Mouse (Mus musculus): ENCODE measurements around the gene Cmtr1. TPM values are rescaled to one million over a fixed set of nuclear protein-coding genes. Genes with fewer than 3 reads are reported as not detected.

Gene Cmtr1
- total and polyA plus RNA-seq, 3 experiments = 47.3 to 99.6 (median 77.9) TPM

DNA sequence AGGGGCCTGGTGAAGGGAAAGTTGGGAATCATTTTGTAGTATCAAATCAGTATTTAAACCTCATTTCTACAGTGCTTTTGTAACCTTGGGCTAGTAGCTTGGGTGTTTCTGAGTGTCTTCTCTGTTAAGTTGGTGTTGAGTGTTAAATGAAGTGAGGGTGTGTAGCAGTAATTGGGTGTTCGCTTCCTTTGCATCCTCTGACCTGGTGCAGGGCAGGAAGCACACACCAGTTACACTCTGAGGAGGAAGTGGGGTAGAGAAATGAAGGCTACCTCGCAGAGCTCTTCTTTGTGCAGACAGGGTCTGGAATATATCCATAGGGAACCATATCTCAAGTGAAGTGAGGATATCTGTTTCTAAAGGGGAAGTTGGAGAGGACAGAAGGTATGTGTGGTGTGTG is 20.5 kb downstream of the Cmtr1 start:
- Histone ChIP-seq H3K9ac (ENCODE audit: control insufficient read depth, low read depth, low read length, poor library complexity, severe bottlenecking) (no peak overlapping the region), H3K4me3 (ENCODE audit: control insufficient read depth in 1 of 2, insufficient read depth in 1 of 2, low read depth in 2 of 2, low read length in 2 of 2) (no peak overlapping the region), H3K4me1 (ENCODE audit: control insufficient read depth in 1 of 2, insufficient read depth in 2 of 2, low read length in 2 of 2) (peaks cover 8 to 19% of the 10 kb centered on the region in 2 experiments), H3K27ac (ENCODE audit: control insufficient read depth, low read depth, low read length) (no peak overlapping the region), H3K36me3 (ENCODE audit: control insufficient read depth in 1 of 2, insufficient read depth in 2 of 2, low read length in 2 of 2) (peaks cover 29 to 31% of the 10 kb centered on the region in 2 experiments), H3K27me3 (ENCODE audit: control insufficient read depth in 1 of 2, insufficient read depth in 2 of 2, low read length in 2 of 2) (no peaks in the 10 kb centered on the region), H3K79me2 (ENCODE audit: control insufficient read depth, insufficient read depth, low read length, poor library complexity) (no peaks in the 10 kb centered on the region), H3K9me3 (replicated peaks; ENCODE audit: insufficient read depth, low read length) (no peaks in the 10 kb centered on the region)
- TF ChIP-seq TCF12 (IDR thresholded peaks at IDR 0.05; ENCODE audit: low read depth, low read length) = no peak
- TF ChIP-seq SIN3A (IDR thresholded peaks at IDR 0.05; ENCODE audit: low read length) = no peak
- no peak for DNase-seq (ENCODE audit: low read depth, low spot score)

DNA sequence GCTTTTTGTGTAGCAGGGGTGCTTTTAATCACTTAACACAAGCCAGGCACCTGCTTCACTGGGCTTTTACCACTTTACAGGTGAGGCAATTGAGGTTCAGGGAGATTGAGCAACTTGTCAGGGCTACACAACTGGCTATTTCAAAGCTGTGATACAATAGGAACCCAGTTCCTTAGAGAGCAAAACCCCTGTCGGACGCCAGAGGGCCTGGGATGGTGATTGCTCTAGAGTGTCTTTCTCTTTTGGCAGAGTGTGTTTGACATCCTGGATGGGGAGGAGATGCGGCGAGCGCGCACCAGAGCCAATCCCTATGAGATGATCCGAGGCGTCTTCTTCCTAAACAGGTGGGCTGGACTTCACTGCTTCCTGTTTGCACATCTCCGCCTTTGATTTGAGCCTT is 21.3 kb downstream of the Cmtr1 start:
- Histone ChIP-seq H3K36me3 (ENCODE audit: control insufficient read depth in 1 of 2, insufficient read depth in 2 of 2, low read length in 2 of 2) (peaks cover 34 to 37% of the 10 kb centered on the region in 2 experiments), H3K9ac (ENCODE audit: control insufficient read depth, low read depth, low read length, poor library complexity, severe bottlenecking) (no peak overlapping the region), H3K4me3 (ENCODE audit: control insufficient read depth in 1 of 2, insufficient read depth in 1 of 2, low read depth in 2 of 2, low read length in 2 of 2) (no peak overlapping the region), H3K27me3 (ENCODE audit: control insufficient read depth in 1 of 2, insufficient read depth in 2 of 2, low read length in 2 of 2) (no peaks in the 10 kb centered on the region), H3K27ac (ENCODE audit: control insufficient read depth, low read depth, low read length) (no peak overlapping the region), H3K79me2 (ENCODE audit: control insufficient read depth, insufficient read depth, low read length, poor library complexity) (no peaks in the 10 kb centered on the region), H3K9me3 (replicated peaks; ENCODE audit: insufficient read depth, low read length) (no peaks in the 10 kb centered on the region), H3K4me1 (ENCODE audit: control insufficient read depth in 1 of 2, insufficient read depth in 2 of 2, low read length in 2 of 2) (peaks cover 15 to 26% of the 10 kb centered on the region in 2 experiments)
- DNase-seq (ENCODE audit: low read depth, low spot score) = no peak
- TF ChIP-seq UBTF (IDR thresholded peaks at IDR 0.05; ENCODE audit: borderline replicate concordance, insufficient read depth, low read depth, low read length) (no peak), CHD1 (IDR thresholded peaks at IDR 0.05; ENCODE audit: low read depth, low read length) (no peak), MEF2A (IDR thresholded peaks at IDR 0.05; ENCODE audit: extremely low read depth, insufficient replicate concordance, low read depth, low read length, poor library complexity, severe bottlenecking) (no peak), E2F4 (IDR thresholded peaks at IDR 0.05; ENCODE audit: borderline replicate concordance, low read depth, low read length) (no peak), ZNF384 (IDR thresholded peaks at IDR 0.05; ENCODE audit: low read depth, low read length) (no peak), JUND (IDR thresholded peaks at IDR 0.05; ENCODE audit: low read depth, low read length) (no peak), TAL1 (IDR thresholded peaks at IDR 0.05; ENCODE audit: low read length) (no peak), GATA1 (IDR thresholded peaks at IDR 0.05; ENCODE audit: low read depth, low read length) (no peak)

DNA sequence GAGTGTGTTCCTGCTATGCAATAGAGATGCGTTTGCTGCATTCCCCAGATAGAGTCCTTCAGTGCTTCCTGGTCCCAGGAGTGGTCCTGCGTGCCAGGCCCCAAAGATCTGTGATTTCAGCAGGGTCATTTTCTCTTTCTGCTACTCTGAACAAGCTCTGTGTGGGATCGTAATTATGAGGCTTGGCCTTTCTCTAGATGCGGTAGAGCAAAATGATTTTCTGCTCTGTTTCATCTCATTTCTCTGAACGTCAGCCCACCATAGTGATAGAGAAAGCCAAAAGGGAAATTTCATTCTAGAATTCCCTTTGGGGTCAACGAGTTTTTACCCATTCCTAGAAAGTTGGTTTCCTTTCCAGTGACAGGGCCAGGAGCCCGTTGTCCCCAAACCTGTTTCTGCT is 21.9 kb downstream of the Cmtr1 start:
- no peaks in the 10 kb centered on the region for H3K9me3 ChIP-seq (replicated peaks; ENCODE audit: insufficient read depth, low read length)
- H3K36me3 ChIP-seq (ENCODE audit: control insufficient read depth in 1 of 2, insufficient read depth in 2 of 2, low read length in 2 of 2) = peaks cover 34 to 43% of the 10 kb centered on the region in 2 experiments
- no peaks in the 10 kb centered on the region for H3K27me3 ChIP-seq (ENCODE audit: control insufficient read depth in 1 of 2, insufficient read depth in 2 of 2, low read length in 2 of 2)
- no peak for TF ChIP-seq SMC3 (IDR thresholded peaks at IDR 0.05; ENCODE audit: low read depth, low read length)
- TF ChIP-seq MAZ (IDR thresholded peaks at IDR 0.05; ENCODE audit: low read depth, low read length) = no peak
- no peak for TF ChIP-seq MYC (IDR thresholded peaks at IDR 0.05; ENCODE audit: low read depth, low read length)
- TF ChIP-seq MAFK (IDR thresholded peaks at IDR 0.05; ENCODE audit: borderline replicate concordance, low read depth, low read length) = no peak
- no peak for TF ChIP-seq MXI1 (IDR thresholded peaks at IDR 0.05; ENCODE audit: low read depth, low read length)
- TF ChIP-seq NRF1 (IDR thresholded peaks at IDR 0.05; ENCODE audit: insufficient read depth, low read depth, low read length, poor library complexity, severe bottlenecking) = no peak
- TF ChIP-seq ZNF384 (IDR thresholded peaks at IDR 0.05; ENCODE audit: low read depth, low read length) = no peak
- no peak for TF ChIP-seq RAD21 (IDR thresholded peaks at IDR 0.05; ENCODE audit: low read depth, low read length)
- no peak overlapping the region for H3K9ac ChIP-seq (ENCODE audit: control insufficient read depth, low read depth, low read length, poor library complexity, severe bottlenecking)
- H3K4me3 ChIP-seq (ENCODE audit: control insufficient read depth in 1 of 2, insufficient read depth in 1 of 2, low read depth in 2 of 2, low read length in 2 of 2) = no peak overlapping the region
- H3K79me2 ChIP-seq (ENCODE audit: control insufficient read depth, insufficient read depth, low read length, poor library complexity) = no peaks in the 10 kb centered on the region
- no peak overlapping the region for H3K27ac ChIP-seq (ENCODE audit: control insufficient read depth, low read depth, low read length)
- DNase-seq (ENCODE audit: low read depth, low spot score) = no peak
- peaks cover 15 to 30% of the 10 kb centered on the region in 2 experiments for H3K4me1 ChIP-seq (ENCODE audit: control insufficient read depth in 1 of 2, insufficient read depth in 2 of 2, low read length in 2 of 2)
